24 mouse cellular contexts compared by ENCODE assay signal in genomic region chr10:128840612-128841011, GRCm38 (mm10). TPM values are rescaled to one million over a fixed set of nuclear protein-coding genes. Genes with fewer than 3 reads are reported as not detected.
A peak's percentile ranks its signal among the peaks of the same experiment; 100 is the strongest.
DNase-seq lines count a peak whose midpoint lies in the region; ATAC-seq and TF ChIP-seq lines count a peak whose summit lies in the region.
"Had no signal": no experiment of that assay in that cellular context is flagged by ENCODE, and none has a peak within 500 bp of the region (broad histone marks: within the 10 kb centered on the region; RNA-seq: fewer than 3 reads in every experiment).

No protein-coding gene starts in this region.

- TF ChIP-seq EP300 in liver, embryonic 14.5 days (IDR thresholded peaks at IDR 0.05; ENCODE audit: low read depth) = peak; percentile 72
- peak; percentile 75 for TF ChIP-seq EP300 in liver, postnatal 0 days (IDR thresholded peaks at IDR 0.05; ENCODE audit: low read depth)

- peak overlapping the region; percentile 70 for H3K27ac ChIP-seq in liver, embryonic 12.5 days
- peak overlapping the region; percentile 39; the same call in 1 of the 2 replicates for H3K27ac ChIP-seq in liver, embryonic 14.5 days
- H3K27ac ChIP-seq in liver, postnatal 0 days (ENCODE audit: low read depth) = no peak overlapping the region
- no peak overlapping the region for H3K27ac ChIP-seq in forebrain, embryonic 12.5 days
- H3K27ac ChIP-seq: embryonic facial prominence, embryonic 10.5 days; embryonic facial prominence, embryonic 13.5 days; gastrocnemius, adult 2 months; hindbrain, embryonic 12.5 days; hindbrain, embryonic 15.5 days had no signal

- H3K4me3 ChIP-seq in liver, embryonic 12.5 days = no peak overlapping the region
- H3K4me3 ChIP-seq in liver, embryonic 14.5 days (ENCODE audit: insufficient read depth in 1 of 2, low read depth in 2 of 2, low read length in 2 of 2) = no peak overlapping the region
- no peak overlapping the region for H3K4me3 ChIP-seq in liver, postnatal 0 days (ENCODE audit: low read depth, low read length)
- no peak overlapping the region for H3K4me3 ChIP-seq in forebrain, embryonic 12.5 days (replicated peaks)
- H3K4me3 ChIP-seq: embryonic facial prominence, embryonic 10.5 days; embryonic facial prominence, embryonic 13.5 days; erythroblast, embryonic 14.5 days; gastrocnemius, adult 2 months; hindbrain, embryonic 12.5 days; hindbrain, embryonic 15.5 days had no signal

- H3K36me3 ChIP-seq in liver, embryonic 12.5 days = peaks cover 77% of the 10 kb centered on the region
- peaks cover 45% of the 10 kb centered on the region for H3K36me3 ChIP-seq in liver, embryonic 14.5 days (replicated peaks; ENCODE audit: control insufficient read depth, insufficient read depth, low read depth)
- H3K36me3 ChIP-seq in liver, postnatal 0 days (replicated peaks; ENCODE audit: insufficient read depth, low read length) = peaks cover 53% of the 10 kb centered on the region
- peaks cover 73% of the 10 kb centered on the region for H3K36me3 ChIP-seq in forebrain, embryonic 12.5 days (replicated peaks)

- peak; percentile 66 for ATAC-seq in liver, embryonic 12.5 days
- peak; percentile 54 for ATAC-seq in liver, embryonic 14.5 days (ENCODE audit: insufficient read depth)
- ATAC-seq in liver, postnatal 0 days = 0 out of 2 replicates have a peak, but pooled peaks have one; percentile 23
- ATAC-seq in cerebellum, adult (ENCODE audit: insufficient number of reproducible peaks, low FRiP score, low TSS enrichment) = no peak
- ATAC-seq in forebrain, embryonic 12.5 days (ENCODE audit: low FRiP score) = no peak
- ATAC-seq: activated CD4-positive, CD25-positive, alpha-beta regulatory T cell, adult 4 months; CD4-positive, CD25-positive, alpha-beta regulatory T cell, adult 4 months; forebrain, embryonic 14.5 days; forebrain, postnatal 0 days had no signal

- H3K4me1 ChIP-seq in liver, embryonic 12.5 days = peaks cover 37% of the 10 kb centered on the region
- H3K4me1 ChIP-seq in liver, embryonic 14.5 days (replicated peaks; ENCODE audit: control insufficient read depth in 2 of 2, insufficient read depth in 2 of 2, low read length in 1 of 2) = peaks cover 12 to 19% of the 10 kb centered on the region in 2 experiments
- H3K4me1 ChIP-seq in liver, postnatal 0 days (ENCODE audit: insufficient read depth) = no peaks in the 10 kb centered on the region
- H3K4me1 ChIP-seq in forebrain, embryonic 12.5 days = no peaks in the 10 kb centered on the region
- H3K4me1 ChIP-seq: embryonic facial prominence, embryonic 10.5 days; embryonic facial prominence, embryonic 13.5 days; hindbrain, embryonic 12.5 days; hindbrain, embryonic 15.5 days had no signal

- H3K27me3 ChIP-seq in liver, embryonic 12.5 days (replicated peaks) = no peaks in the 10 kb centered on the region
- H3K27me3 ChIP-seq in liver, embryonic 14.5 days (ENCODE audit: control insufficient read depth, insufficient read depth, low read length) = no peaks in the 10 kb centered on the region
- H3K27me3 ChIP-seq in liver, postnatal 0 days (ENCODE audit: insufficient read depth, low read length) = no peaks in the 10 kb centered on the region
- no peaks in the 10 kb centered on the region for H3K27me3 ChIP-seq in forebrain, embryonic 12.5 days
- H3K27me3 ChIP-seq: embryonic facial prominence, embryonic 13.5 days; hindbrain, embryonic 12.5 days; hindbrain, embryonic 15.5 days had no signal

- peak overlapping the region; percentile 27 for H3K4me2 ChIP-seq in liver, embryonic 12.5 days
- peak overlapping the region; percentile 25; the same call in 1 of the 2 replicates for H3K4me2 ChIP-seq in liver, embryonic 14.5 days (ENCODE audit: low read depth)
- H3K4me2 ChIP-seq in liver, postnatal 0 days (ENCODE audit: low read depth, low read length) = no peak overlapping the region
- no peak overlapping the region for H3K4me2 ChIP-seq in forebrain, embryonic 12.5 days
- H3K4me2 ChIP-seq: embryonic facial prominence, embryonic 13.5 days; heart, embryonic 11.5 days; hindbrain, embryonic 12.5 days; hindbrain, embryonic 15.5 days had no signal

- no peak overlapping the region for H3K9ac ChIP-seq in liver, embryonic 12.5 days
- no peak overlapping the region; the same call in 1 of the 2 replicates for H3K9ac ChIP-seq in liver, embryonic 14.5 days (replicated peaks)
- H3K9ac ChIP-seq in liver, postnatal 0 days (replicated peaks) = no peak overlapping the region
- H3K9ac ChIP-seq in forebrain, embryonic 12.5 days = no peak overlapping the region
- H3K9ac ChIP-seq: embryonic facial prominence, embryonic 13.5 days; forebrain, postnatal 0 days; hindbrain, embryonic 12.5 days; hindbrain, embryonic 15.5 days had no signal

- peak in 1 of 3 experiments; percentile 16 for DNase-seq in liver, embryonic 14.5 days (ENCODE audit: low read depth in 3 of 3, low spot score in 3 of 3)
- no peak for DNase-seq in liver, postnatal 0 days
- no peak for DNase-seq in urinary bladder, postnatal 36 days (ENCODE audit: low spot score in 2 of 2)
- DNase-seq: adrenal gland, adult 8-10 months; adrenal gland, postnatal 25 days; cerebellum, adult 18-20 months; cerebellum, adult 9-11 months; cerebellum, postnatal 25 days; forebrain, postnatal 0 days; gastrocnemius, adult 2 months; gastrocnemius, postnatal 14 days; heart, adult 11 months had no signal

- no peak for TF ChIP-seq CTCF in liver, embryonic 14.5 days (IDR thresholded peaks at IDR 0.05; ENCODE audit: low read depth)
- TF ChIP-seq CTCF in liver, postnatal 0 days (IDR thresholded peaks at IDR 0.05; ENCODE audit: low read depth) = no peak

- no peaks in the 10 kb centered on the region for H3K9me3 ChIP-seq in liver, embryonic 12.5 days (replicated peaks)
- no peaks in the 10 kb centered on the region for H3K9me3 ChIP-seq in liver, embryonic 14.5 days (ENCODE audit: control insufficient read depth, low read length)
- H3K9me3 ChIP-seq in liver, postnatal 0 days (ENCODE audit: low read length) = no peaks in the 10 kb centered on the region
- H3K9me3 ChIP-seq in forebrain, embryonic 12.5 days = no peaks in the 10 kb centered on the region
- H3K9me3 ChIP-seq: embryonic facial prominence, embryonic 10.5 days; embryonic facial prominence, embryonic 13.5 days; hindbrain, embryonic 12.5 days; hindbrain, embryonic 15.5 days had no signal

RNA-seq across cellular contexts. Expression of gene Ormdl2, which starts 19.2 kb away (rescaled TPM):
- 82.5 and 85.8 TPM in 2 replicates for polyA plus RNA-seq in liver, embryonic 12.5 days (2016; fragmentation: Nextera tagmentation; extraction: Ambion mirVana)
- 43.1 and 47.8 TPM in 2 replicates for polyA plus RNA-seq in liver, embryonic 14.5 days (2012; rRNA removed)
- 80.5 and 83.5 TPM in 2 replicates for polyA plus RNA-seq in liver, embryonic 14.5 days (2014; fragmentation: Nextera tagmentation; extraction: Ambion mirVana)
- 75.8 and 80.6 TPM in 2 replicates for polyA plus RNA-seq in liver, postnatal 0 days (2015; fragmentation: Nextera tagmentation; extraction: Ambion mirVana)
- polyA plus RNA-seq in forebrain, embryonic 12.5 days (2016; fragmentation: Nextera tagmentation; extraction: Ambion mirVana) = 47.4 and 53.0 TPM in 2 replicates

RNA-seq across cellular contexts. Expression of gene Sarnp, which starts 23.5 kb away (rescaled TPM):
- 154 and 161 TPM in 2 replicates for polyA plus RNA-seq in liver, embryonic 12.5 days (2016; fragmentation: Nextera tagmentation; extraction: Ambion mirVana)
- 27.1 and 61.2 TPM in 2 replicates for polyA plus RNA-seq in liver, embryonic 14.5 days (2012; rRNA removed)
- 122 and 125 TPM in 2 replicates for polyA plus RNA-seq in liver, embryonic 14.5 days (2014; fragmentation: Nextera tagmentation; extraction: Ambion mirVana)
- polyA plus RNA-seq in liver, postnatal 0 days (2015; fragmentation: Nextera tagmentation; extraction: Ambion mirVana) = 72.0 and 75.4 TPM in 2 replicates
- polyA plus RNA-seq in forebrain, embryonic 12.5 days (2016; fragmentation: Nextera tagmentation; extraction: Ambion mirVana) = 251 and 256 TPM in 2 replicates

RNA-seq across cellular contexts. Expression of gene Tmem198b, which starts 36.4 kb away (rescaled TPM):
- 3.7 and 3.9 TPM in 2 replicates for polyA plus RNA-seq in liver, embryonic 12.5 days (2016; fragmentation: Nextera tagmentation; extraction: Ambion mirVana)
- polyA plus RNA-seq in liver, embryonic 14.5 days (2012; rRNA removed) = 2.1 and 2.9 TPM in 2 replicates
- 0.99 and 1.5 TPM in 2 replicates for polyA plus RNA-seq in liver, embryonic 14.5 days (2014; fragmentation: Nextera tagmentation; extraction: Ambion mirVana)
- 2.3 and 2.5 TPM in 2 replicates for polyA plus RNA-seq in liver, postnatal 0 days (2015; fragmentation: Nextera tagmentation; extraction: Ambion mirVana)
- polyA plus RNA-seq in forebrain, embryonic 12.5 days (2016; fragmentation: Nextera tagmentation; extraction: Ambion mirVana) = 18.4 and 21.3 TPM in 2 replicates

RNA-seq across cellular contexts. Expression of gene Dnajc14, which starts 36.8 kb away (rescaled TPM):
- 27.9 and 29.1 TPM in 2 replicates for polyA plus RNA-seq in liver, embryonic 12.5 days (2016; fragmentation: Nextera tagmentation; extraction: Ambion mirVana)
- polyA plus RNA-seq in liver, embryonic 14.5 days (2012; rRNA removed) = 4.2 and 6.0 TPM in 2 replicates
- 10.7 and 12.3 TPM in 2 replicates for polyA plus RNA-seq in liver, embryonic 14.5 days (2014; fragmentation: Nextera tagmentation; extraction: Ambion mirVana)
- 12.9 and 15.0 TPM in 2 replicates for polyA plus RNA-seq in liver, postnatal 0 days (2015; fragmentation: Nextera tagmentation; extraction: Ambion mirVana)
- polyA plus RNA-seq in forebrain, embryonic 12.5 days (2016; fragmentation: Nextera tagmentation; extraction: Ambion mirVana) = 55.0 and 58.9 TPM in 2 replicates

RNA-seq across cellular contexts. Expression of gene Mmp19, which starts 49.9 kb away (rescaled TPM):
- polyA plus RNA-seq in liver, embryonic 12.5 days (2016; fragmentation: Nextera tagmentation; extraction: Ambion mirVana) = 5.5 and 6.8 TPM in 2 replicates
- polyA plus RNA-seq in liver, embryonic 14.5 days (2012; rRNA removed) = 8.0 and 9.5 TPM in 2 replicates
- 8.3 and 8.9 TPM in 2 replicates for polyA plus RNA-seq in liver, embryonic 14.5 days (2014; fragmentation: Nextera tagmentation; extraction: Ambion mirVana)
- polyA plus RNA-seq in liver, postnatal 0 days (2015; fragmentation: Nextera tagmentation; extraction: Ambion mirVana) = 11.3 and 13.5 TPM in 2 replicates
- polyA plus RNA-seq in forebrain, embryonic 12.5 days (2016; fragmentation: Nextera tagmentation; extraction: Ambion mirVana) = 0.40 and 0.60 TPM in 2 replicates
- polyA plus RNA-seq: activated CD4-positive, CD25-positive, alpha-beta regulatory T cell, adult 4 months had no signal

Comparison
In these comparisons a context has a peak if more than half of its experiments do, and no peak if none do; other contexts are left out.
1. H3K27ac ChIP-seq: peak in liver, embryonic 12.5 days (single experiment) and liver, embryonic 14.5 days (single experiment); none in liver, postnatal 0 days (single experiment) and forebrain, embryonic 12.5 days (single experiment).
2. H3K4me2 ChIP-seq: peak in liver, embryonic 12.5 days (single experiment) and liver, embryonic 14.5 days (single experiment); none in liver, postnatal 0 days (single experiment) and forebrain, embryonic 12.5 days (single experiment).
3. ATAC-seq: peak in liver, embryonic 12.5 days (single experiment), liver, embryonic 14.5 days (single experiment) and liver, postnatal 0 days (single experiment); none in cerebellum, adult (single experiment) and forebrain, embryonic 12.5 days (single experiment).